Mouse (Mus musculus): Measurements from ENCODE around the gene Olfr464.

Olfr464 gene

DNA sequence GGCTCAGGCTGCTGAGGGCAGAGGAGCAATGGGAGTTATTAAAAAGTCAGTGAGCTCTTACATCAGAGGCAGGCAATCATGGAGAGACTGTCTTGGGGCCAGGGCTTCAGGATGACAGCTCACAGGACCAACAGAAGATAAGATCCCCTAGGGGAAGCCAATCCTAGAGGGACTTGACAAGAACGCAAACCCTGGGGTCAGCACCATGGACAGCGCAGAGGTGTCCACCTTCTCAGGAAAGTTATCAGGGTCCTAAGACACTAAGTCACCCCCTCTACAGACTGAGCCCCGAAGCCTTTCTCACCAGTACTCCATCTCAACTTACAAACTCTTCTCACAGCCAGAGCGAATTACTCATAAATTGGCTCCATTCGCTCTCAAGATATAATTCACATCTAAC, at the start of gene Olfr464:
Gene Olfr464 (minus strand): TSS at position 2 of the 400 bp plus-strand sequence.
- DNase-seq (ENCODE audit: low read depth, low spot score), result peak; percentile 71

DNA sequence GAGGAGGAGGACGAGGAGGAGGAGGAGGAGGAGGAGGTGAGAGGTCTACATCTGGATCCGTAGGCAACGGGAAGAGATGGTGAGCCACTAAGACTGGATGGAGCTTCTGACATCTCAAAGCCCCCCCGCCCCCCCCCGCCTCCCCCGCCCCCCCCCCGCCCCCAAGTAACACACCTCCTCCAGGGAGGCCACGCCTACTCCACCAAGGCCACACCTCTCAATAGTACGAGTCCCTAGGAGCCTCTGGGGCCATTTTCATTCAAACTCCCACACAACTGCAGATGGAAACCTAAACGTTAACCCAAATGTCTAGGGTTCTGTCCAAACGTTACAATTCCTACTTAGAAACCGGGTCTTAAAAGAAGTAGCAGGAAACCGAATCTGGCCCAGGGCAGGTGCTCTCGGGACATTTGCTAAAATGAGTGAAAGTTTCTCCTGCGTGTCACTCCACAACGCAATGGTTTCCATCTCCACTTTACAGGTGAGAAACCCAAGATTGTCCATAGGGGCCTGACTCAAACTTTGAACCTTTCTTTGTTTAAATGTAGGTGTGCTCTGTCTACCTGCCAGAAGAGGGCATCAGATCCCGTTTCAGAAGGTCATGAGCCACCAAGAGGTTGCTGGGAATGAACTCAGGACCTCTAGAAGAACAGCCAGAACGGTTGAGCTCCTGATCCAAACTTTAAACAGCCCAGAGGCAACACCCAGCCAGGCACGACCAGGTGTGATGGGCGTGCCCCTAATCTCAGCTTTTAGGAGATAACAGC, 47.8 kb upstream of the Olfr464 start:
- peak; percentile 80 for DNase-seq (ENCODE audit: low read depth, low spot score)

DNA sequence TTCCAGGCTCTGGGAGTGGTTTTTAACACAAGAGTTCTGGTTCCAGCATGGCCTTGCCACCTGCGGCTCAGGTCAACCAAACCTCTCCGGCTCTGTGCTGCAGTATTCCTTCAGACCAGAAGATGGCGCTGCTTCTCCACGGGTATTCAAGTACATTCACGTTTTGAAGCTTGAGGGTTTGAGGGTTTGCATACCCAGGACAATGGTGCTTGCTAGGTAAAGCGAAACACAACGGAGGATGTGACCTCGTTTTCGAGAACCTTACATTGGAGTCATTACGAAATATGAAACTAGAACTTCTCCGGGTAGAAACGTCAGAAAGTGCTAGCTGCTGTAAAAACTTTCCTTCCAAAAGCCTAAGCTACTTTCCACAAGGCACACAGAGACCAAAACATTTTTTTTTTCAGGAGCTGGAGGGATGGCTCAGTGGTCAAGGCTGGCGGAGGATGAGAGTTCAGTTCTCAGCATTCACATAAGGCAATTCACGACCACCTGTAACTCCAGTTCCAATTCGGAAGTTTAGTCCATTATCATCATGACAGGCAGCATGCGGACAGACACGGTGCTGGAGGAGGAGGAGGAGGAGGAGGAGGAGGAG, 47.0 kb upstream of the Olfr464 start:
- peak; percentile 92 for DNase-seq (ENCODE audit: low read depth, low spot score)

DNA sequence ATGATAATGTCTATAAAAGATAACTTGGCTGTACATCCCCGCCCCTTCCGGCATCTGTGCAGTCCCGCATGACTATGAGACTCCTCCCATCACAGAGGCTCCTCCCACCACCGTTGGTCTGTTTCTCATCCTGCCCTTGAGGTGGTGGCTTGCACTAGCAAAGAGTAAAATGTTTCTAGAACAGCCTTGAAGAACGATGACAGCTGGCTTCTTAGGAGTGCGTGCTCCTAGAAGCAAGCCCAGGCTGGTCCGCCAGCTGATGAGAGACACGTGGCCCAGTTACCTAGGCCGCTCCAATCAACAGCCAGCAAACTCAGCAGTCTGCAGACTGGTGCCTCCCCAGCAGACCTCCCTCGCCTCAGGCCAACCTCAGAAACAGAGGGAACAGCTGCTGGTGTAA, 45.4 kb upstream of the Olfr464 start:
- DNase-seq (ENCODE audit: low read depth, low spot score), result peak; percentile 87

DNA sequence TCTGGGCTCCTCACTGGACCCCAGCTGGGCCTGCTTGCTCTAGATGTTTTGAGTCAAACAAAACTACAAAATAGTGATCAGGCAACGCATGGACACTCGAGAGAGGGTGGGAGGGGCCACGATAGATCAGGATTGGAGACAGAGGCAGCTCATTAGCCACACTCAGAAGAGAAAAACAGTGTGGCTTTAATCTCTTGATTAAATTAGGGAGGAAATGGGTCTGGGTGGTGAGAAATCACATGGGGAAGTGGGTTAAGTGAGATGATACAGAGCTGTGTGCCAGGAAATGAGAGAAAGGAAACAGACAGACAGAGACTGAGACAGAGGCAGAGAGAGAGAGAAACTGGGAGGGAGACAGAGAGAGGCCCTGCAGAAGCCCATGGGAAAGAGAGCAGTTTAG, 44.5 kb upstream of the Olfr464 start:
- no peak for DNase-seq (ENCODE audit: low read depth, low spot score)

DNA sequence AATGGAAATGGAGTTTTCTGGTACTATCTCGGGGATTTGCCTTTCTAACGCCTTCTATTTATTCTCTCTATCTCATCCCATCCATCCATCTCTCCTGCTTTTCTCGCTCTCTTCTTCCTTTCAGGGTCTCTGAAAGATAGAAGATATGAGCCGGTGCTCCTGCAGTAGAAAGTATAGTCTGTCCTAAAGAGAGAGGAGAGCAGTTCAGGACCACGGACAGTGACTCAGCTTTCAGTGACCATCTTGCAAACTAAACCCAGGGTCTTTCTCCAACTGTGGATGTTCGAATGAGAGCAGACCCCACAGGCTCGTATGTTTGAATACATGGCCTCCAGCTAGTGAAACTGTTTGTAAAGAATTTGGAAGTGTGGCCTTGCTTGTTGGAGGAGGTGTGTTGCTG, 36.3 kb upstream of the Olfr464 start:
- DNase-seq (ENCODE audit: low read depth, low spot score), result peak; percentile 39

DNA sequence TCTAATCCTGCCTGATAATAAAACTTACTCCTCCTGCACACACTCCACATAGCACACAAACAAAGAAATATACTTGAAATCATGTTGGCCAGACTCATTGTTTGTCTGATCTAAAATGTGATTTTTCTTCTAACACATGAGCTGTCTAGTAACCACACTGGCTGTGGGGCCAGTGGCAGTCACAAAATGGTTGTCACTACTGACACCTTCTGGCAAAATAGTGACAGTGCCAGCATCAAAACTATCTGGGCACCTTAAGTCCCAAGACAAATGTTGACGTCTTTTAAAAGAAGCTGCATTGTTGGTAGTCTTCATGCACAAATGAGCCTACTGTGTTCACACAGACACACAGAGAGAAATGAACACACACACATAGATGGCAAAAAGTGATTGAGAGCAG, 34.4 kb upstream of the Olfr464 start:
- no peak for DNase-seq (ENCODE audit: low read depth, low spot score)

DNA sequence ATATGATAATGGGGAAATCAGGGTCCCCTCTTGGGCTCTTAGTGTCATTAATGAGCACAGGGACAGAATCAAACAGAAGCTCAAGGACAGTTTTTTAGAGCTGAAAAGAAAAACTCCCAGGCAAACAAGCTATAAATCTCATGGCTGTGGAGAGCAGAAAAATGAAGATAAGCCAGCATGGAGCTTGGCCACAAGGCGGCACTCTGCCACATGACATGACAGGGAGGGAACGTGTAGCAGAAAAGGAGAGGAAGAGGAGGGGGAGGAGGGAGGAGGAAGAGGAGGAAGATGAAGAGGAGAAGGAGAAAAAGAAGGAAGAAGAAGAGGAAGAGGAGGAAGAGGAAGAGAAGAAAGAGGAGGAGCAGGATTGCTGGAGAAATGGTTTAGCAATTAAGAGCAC, 29.2 kb upstream of the Olfr464 start:
- DNase-seq (ENCODE audit: low read depth, low spot score), result no peak

DNA sequence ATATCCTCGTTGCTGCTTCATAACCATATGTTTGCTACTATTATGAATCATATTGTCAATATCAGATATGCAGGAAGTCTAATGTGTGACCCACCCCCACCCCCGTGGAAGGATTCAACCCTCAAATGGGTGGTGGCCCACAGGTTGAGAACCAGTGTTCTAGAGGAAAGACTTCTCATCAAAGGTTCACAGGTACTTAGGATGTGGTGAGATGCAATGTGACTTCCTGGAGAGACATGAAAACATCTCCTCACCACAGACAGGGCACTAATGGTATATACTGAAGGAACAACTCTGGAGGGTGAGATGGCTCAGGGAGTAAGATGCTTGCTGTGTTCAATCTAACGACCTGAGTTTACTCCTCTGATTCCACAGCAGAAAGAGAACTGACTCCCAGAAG, 14.7 kb upstream of the Olfr464 start:
- no peak for DNase-seq (ENCODE audit: low read depth, low spot score)

DNA sequence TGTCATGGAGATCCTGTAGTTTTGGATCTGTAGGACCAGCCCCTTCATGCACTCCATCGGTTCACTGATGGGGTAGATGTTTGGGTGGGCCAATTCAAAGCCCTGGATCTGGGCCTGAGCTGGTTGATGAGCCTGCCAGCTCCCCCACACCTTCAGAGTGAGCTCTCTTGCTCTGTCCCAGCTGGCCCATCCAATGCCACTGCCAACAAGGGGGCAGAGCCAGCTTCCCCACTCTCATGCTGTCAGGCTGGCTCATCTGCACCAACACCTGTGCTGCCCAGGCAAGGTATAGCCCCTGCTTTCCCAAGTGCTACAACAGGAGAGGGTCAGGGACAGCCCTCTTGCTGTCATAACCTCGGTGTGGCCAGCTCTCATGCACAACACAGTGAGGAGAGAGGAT, 13.0 kb upstream of the Olfr464 start:
- DNase-seq (ENCODE audit: low read depth, low spot score), result no peak

DNA sequence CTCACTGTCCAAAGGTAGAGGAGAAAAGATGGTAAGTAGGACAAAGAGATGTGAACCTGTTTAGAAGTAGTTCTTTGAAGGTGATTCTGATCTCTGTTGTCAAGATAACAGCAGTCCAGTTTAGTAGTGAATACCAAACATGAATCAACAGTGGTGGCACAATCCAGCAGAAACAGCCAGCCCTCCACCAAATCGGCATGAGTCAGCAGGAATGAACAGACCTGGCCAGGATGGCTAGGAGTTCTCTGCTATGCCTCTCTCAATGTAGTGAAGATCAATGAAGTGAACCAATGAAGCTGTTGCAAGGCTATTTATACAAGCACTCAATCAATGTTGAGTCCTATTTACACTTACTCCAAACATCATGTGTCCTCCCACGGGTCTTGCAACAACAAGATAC, 9.6 kb upstream of the Olfr464 start:
- no peak for DNase-seq (ENCODE audit: low read depth, low spot score)

DNA sequence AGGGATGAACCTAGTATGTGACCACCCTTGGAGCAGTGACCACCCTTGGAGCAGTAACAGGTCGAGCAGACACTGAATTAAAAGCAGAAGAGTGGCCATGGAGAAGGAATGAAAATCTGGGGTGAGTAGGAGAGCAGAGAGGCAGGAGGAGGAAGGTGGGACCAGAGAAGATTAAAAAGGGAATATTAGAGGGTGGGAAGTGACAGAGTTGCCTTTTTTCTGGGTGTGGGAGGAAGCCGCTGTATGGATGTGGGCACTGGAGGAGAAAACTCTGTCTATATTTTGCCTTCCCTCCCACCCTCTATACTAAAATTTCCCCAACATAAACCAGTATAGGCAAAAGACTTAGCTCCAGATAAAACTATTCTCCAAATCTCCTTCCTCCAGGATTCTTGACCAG, 466 bp downstream of the Olfr464 start:
- DNase-seq (ENCODE audit: low read depth, low spot score), result no peak

DNA sequence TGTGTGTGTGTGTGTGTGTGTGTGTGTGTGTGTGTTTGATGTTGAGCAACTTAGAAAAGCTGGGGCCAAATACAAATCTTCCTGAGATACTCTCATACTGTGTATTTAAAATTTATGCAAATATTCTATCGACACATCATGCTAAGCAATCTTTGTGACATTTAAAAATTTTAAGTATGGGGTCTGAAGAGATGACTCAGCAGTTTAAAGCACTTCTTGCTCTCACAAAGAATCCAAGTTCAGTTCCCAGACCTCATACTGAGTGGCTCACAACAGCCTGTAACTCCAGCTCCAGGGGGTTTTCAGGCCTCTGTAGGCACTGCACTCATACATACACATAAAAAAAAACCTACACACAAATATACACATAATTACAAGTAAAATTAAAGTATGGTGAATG, 4.8 kb downstream of the Olfr464 start:
- peak; percentile 29 for DNase-seq (ENCODE audit: low read depth, low spot score)

DNA sequence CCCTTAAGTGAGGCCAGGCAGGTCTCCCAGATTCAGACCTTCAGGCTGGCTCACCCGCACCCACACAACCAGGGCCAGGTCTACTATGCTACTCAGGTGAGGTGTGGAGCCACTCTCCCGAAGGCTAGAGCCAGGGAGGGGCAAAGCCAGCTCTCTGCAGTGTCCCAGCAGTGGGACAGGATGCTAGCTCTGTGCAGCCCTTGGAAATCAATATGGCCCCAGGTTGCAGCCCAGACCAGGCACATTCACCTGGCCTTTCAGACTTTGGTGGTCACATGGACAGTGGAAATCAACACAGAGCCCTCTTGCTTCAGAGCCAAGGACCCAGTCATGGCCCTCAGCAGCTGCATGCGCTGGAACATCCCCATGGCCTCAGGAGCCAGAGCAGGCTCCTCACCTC, 16.4 kb downstream of the Olfr464 start:
- no peak for DNase-seq (ENCODE audit: low read depth, low spot score)

DNA sequence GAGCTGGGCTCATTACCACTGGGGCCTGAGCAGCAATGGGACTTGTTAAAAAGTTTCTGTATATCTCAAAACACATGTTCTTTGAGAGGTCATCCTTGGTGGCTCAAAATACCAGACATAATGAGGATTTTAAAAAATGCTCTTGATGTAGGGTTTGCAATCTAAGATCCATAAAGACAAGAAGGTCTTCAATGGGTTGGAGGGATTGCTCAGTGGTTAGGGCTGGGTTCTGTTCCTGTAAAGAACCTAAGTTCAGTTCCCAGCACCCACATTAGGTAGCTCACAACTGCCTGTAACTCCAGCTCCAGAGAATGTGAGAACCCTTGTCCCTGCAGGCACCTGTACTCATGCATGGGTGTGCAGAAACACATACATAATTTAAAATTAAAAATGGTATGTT, 23.5 kb downstream of the Olfr464 start, which contains the start of gene Olfr463:
Gene Olfr463 (minus strand): TSS at position 101 of the 400 bp plus-strand sequence.
- no peak for DNase-seq (ENCODE audit: low read depth, low spot score)

DNA sequence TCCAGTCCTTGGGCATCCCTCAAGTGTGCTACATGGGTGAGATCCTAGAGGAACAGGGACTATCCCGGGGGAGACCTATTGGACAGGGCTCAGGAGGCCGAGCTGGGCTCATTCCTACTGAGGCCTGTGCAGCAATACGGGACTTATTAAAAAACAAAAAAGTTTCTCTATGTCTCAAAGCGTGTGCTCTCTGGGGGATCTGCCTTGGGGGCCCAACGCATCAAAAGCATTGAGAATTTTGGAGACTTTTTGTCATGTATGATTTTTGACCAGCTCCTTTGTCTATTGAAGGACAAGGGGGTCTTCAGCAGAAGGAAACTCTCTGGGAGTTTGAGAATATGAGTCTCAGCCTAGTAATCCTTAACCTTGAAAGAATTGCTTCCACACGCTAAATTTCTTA, 28.6 kb downstream of the Olfr464 start, which contains the start of gene Olfr462:
Gene Olfr462 (minus strand): TSS at position 101 of the 400 bp plus-strand sequence.
- DNase-seq (ENCODE audit: low read depth, low spot score), result no peak

DNA sequence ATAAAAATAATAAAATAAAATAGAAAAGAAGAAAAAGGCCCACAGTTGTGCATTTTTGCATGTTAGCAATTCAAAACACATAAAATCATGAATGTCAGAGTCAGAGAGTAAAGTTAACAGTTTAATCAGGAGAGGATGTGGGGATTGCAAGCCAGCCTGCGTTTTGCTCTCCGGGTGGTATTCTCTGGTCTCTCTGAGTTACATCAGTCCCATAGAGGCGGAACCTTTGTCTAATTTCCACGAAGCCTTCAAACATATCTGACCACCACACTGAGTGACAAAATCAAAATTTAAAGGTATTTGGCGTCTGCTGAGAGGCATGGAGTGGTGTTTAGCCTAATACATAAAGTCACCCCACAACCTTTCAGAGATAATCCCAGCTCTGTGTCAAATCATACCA, 35.9 kb downstream of the Olfr464 start:
- DNase-seq (ENCODE audit: low read depth, low spot score), result no peak

DNA sequence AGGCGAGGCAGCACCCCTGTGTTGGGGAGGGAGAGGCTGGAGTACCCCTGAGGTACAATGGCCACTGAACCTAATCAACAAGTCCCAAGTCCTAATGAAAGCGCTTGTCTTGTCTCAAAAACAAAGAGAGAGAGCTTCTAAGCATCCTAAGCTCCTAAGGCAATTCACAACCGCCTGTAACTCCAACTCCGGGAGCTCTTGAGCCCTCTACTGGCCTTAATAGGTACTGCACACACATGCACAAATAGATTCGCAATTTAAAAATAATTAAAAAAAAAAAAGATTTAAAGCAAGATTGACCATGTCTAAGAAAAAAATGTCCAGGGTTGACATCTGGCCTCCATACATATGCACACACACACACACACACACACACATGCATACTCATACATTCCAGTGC, 37.3 kb downstream of the Olfr464 start:
- peak; percentile 69 for DNase-seq (ENCODE audit: low read depth, low spot score)

DNA sequence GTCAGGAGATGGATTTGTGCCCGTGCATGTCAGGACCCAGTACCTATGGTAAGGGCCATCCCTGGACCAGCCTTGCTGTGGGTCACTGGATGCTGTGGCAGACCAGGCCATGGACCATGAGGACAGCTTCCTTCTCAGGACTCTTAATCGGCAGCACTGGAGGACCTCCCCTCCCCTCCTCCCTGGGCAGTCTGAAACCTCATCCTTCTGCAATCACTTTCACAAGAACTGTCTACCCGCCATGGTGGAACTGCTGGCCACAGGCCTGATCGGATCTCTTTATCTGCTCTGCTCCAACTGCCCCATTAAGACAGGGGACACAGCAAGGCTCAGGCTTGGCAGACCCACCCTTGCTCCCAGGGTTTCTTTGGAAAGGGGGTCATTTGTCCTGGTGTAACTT, 39.1 kb downstream of the Olfr464 start:
- DNase-seq (ENCODE audit: low read depth, low spot score), result no peak

DNA sequence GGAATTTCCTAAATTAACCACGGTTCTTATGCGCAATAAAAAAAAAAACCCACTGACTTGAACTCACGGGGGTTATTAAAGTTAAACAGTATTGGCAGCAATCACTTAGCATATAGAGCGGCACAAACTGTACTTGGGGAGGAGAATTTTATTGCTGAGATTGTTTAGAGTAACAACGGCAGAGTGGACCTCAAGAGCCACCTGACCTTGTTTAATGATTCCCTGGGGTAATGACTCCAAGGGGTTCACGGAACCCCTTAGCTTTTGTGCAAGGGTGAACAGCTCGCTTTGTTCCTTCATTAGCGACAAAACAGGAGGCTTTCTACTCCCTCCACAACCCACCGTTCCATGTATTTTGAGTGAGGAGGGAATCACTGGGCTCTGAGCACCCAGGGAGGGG, 40.9 kb downstream of the Olfr464 start:
- no peak for DNase-seq (ENCODE audit: low read depth, low spot score)

DNA sequence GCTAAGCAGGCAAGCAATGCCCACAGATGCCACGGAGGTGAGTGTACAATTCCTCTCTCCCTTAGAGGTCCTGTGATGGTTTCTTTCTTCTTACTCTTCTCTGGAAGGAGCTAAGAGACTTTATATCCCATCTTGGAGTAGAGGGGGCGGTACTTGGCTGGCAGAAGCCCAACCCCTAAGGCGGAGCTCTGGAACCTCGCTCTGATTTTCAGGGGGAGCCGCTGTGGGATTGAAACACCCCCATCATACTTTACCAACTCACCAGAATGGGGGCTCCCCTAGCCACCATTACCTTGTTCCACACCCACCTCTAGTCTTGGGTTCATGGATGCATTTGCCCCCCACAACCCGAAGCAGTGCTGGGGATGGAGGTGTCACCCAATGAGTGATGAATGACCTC, 45.3 kb downstream of the Olfr464 start, which contains the start of gene Epx:
Gene Epx (minus strand): TSS at position 101 of the 400 bp plus-strand sequence.
- DNase-seq (ENCODE audit: low read depth, low spot score), result no peak

DNA sequence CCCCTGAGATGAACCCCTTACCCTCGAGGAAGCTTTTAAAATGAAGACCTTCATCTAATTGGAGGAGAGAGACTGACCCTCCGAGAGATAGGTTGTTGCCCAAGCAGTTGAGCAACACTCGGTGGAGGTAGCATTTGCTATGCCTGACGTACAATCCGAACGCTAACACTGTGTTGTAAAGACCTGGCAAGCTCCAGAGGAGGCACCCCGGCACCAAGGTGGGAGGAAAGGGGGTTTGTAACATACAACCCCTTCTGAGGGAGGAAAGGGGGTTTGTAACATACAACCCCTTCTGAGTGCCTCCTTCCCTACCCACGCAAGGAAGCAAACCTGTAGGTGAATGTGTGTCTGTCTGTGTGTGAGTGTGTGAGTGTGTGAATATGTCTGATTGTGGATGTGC, 49.0 kb downstream of the Olfr464 start:
- DNase-seq (ENCODE audit: low read depth, low spot score), result no peak

DNA sequence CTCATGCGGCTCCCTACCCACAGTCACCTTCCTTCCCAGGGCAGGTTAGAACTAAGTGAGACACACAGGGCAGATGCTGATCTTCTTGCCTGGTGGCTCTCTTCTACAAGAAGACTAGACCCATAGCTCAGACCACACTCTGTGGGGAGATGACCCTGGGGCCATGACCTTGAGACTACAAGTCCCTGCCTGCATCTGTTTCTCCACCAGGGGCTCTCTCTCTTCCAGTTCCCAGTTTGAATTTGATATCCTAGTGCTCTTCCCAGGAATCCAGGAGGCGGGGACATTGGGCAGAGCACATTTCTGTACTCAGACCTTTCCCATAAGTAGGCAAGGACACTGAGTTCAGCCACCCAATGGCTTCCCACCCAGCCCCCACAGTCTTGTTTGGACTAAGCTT, 50.7 kb downstream of the Olfr464 start:
- DNase-seq (ENCODE audit: low read depth, low spot score), result peak; percentile 63
